Mouse (Mus musculus) olfactory bulb, adult 2 months (tissue): ENCODE measurements around the gene Krt7. TPM values are rescaled to one million over a fixed set of nuclear protein-coding genes. Genes with fewer than 3 reads are reported as not detected.

Source experiments
- H3K27ac ChIP-seq: fragments of 200-500 bp; 2 replicates; pipeline ENCODE4 v1.5.1; 2012; ENCODE audit warnings: low read depth, low read length; ENCODE audit not compliant: insufficient read depth
- H3K4me1 ChIP-seq: fragments of 200-500 bp; 2 replicates; pipeline ENCODE4 v1.6.1; 2012; ENCODE audit warnings: low read length; ENCODE audit not compliant: control insufficient read depth, insufficient read depth
- H3K4me3 ChIP-seq: fragments of 200-500 bp; 2 replicates; pipeline ENCODE4 v1.5.1; 2012; ENCODE audit warnings: mild to moderate bottlenecking, low read depth, low read length, moderate library complexity; ENCODE audit not compliant: insufficient read depth
- CTCF ChIP-seq: fragments of 200-500 bp; IDR thresholded peaks from 2 replicates; pipeline ENCODE4 v1.5.1; 2012; ENCODE audit warnings: low read depth, mild to moderate bottlenecking, low read length, moderate library complexity; ENCODE audit not compliant: insufficient read depth
- POLR2A ChIP-seq: fragments of 200-500 bp; IDR thresholded peaks from 2 replicates; pipeline ENCODE4 v1.6.1; 2012; ENCODE audit warnings: mild to moderate bottlenecking, low read depth, low read length, moderate library complexity; ENCODE audit not compliant: insufficient read depth
- WGBS: fragments of 180-500 bp; shearing (Covaris S2); methylation state at CpG from one replicate; pipeline ENCODE4 v1.1.7; 2018; 5-methylcytosine and 5-hydroxymethylcytosine counted together
- polyA plus RNA-seq: library from polyadenylated mRNA; stranded (reverse); fragments of >200 nt; gene quantifications from 2 replicates; pipeline ENCODE4 v1.2.4, GENCODE M21; 2012; ENCODE audit warnings: low replicate concordance; ENCODE audit not compliant: missing spikeins, insufficient read depth, insufficient read length

Gene Krt7
- polyA plus RNA-seq, 1 experiment: not detected

GRCm38 (mm10) chr15:101414807-101415565, 4.1 kb downstream of the Krt7 start:
- Histone ChIP-seq H3K27ac (no peak overlapping the region), H3K4me1 (peaks cover 3% of the 10 kb centered on the region), H3K4me3 (no peak overlapping the region)
- TF ChIP-seq POLR2A: no peak
- no peak for TF ChIP-seq CTCF
- WGBS: 65% methylated on average over 11 of the region's 11 CpGs

DNA sequence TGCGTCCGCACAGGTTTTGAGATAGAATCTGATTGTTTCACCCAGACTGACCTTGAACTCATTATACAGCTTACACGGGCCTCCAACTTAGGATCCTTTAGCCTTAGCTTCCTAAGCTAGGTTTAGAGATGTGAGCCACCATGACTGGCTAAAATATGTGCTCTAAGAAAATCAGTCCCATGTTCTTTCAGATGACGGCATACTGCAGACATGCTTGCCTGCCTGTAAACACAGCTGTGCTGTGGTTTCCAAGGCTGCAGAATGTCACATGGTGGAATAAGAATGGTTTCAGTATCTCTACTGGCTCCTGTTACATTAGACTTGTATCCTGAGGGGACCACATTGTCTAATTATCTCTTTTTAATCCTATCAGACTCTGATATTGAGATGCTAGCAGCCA, 8.1 kb downstream of the Krt7 start:
- 63% methylated on average over 4 of the region's 4 CpGs for WGBS

DNA sequence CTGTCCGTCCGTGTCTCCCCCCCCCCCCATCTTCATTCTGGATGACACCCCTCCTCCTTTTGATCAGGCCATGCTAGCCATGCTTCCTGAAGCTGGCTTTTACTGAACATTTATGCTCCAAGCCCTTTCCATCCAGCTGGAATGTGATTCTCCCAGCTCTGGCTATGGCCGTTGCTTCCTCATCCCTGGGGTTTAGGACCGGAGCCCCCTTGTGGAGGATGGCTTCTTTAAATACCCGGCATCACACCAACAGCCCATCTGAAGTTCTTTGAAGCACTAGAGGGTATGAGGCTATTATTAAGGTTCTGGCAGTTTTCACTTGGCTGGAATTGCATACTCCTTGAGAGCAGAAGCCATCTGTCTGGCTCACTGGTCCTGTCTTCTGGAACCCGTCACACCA, 10.1 kb downstream of the Krt7 start:
- no peak for TF ChIP-seq CTCF
- no peak for TF ChIP-seq POLR2A
- 53% methylated on average over 6 of the region's 6 CpGs for WGBS
- Histone ChIP-seq H3K4me1 (peaks cover 3% of the 10 kb centered on the region; the same call in 1 of the 2 replicates), H3K27ac (no peak overlapping the region), H3K4me3 (no peak overlapping the region)

More for the DNA sequence above, 8.1 kb downstream of the Krt7 start:
- no peak overlapping the region for H3K4me3 ChIP-seq
- H3K27ac ChIP-seq: no peak overlapping the region
- peaks cover 3% of the 10 kb centered on the region for H3K4me1 ChIP-seq
- TF ChIP-seq CTCF (no peak), POLR2A (no peak)

GRCm38 (mm10) chr15:101424914-101425313, 14.1 kb downstream of the Krt7 start:
- Histone ChIP-seq H3K4me3 (no peak overlapping the region), H3K4me1 (no peaks in the 10 kb centered on the region), H3K27ac (no peak overlapping the region)
- TF ChIP-seq CTCF: no peak
- TF ChIP-seq POLR2A: no peak
- 53% methylated on average over 5 of the region's 5 CpGs for WGBS

- peaks cover 7% of the 10 kb centered on the region for H3K4me1 ChIP-seq
- 88% methylated on average over 7 of the region's 7 CpGs for WGBS
- TF ChIP-seq POLR2A (no peak), CTCF (no peak)
- H3K4me3 ChIP-seq: no peak overlapping the region
- H3K27ac ChIP-seq: no peak overlapping the region
Measured at GRCm38 (mm10) chr15:101436611-101437010, 25.8 kb downstream of the Krt7 start.

GRCm38 (mm10) chr15:101438555-101438954, 27.7 kb downstream of the Krt7 start, which contains the start of gene Krt87:
Gene Krt87, minus strand, starts transcription at chr15:101438804.
- TF ChIP-seq POLR2A (no peak), CTCF (no peak)
- Histone ChIP-seq H3K4me3 (peak within 1 kb of the TSS; percentile 20; the same call in 1 of the 2 replicates), H3K4me1 (peaks cover 7% of the 10 kb centered on the region), H3K27ac (no peak within 1 kb of the TSS)
- WGBS: 3% methylated on average over 34 of the region's 34 CpGs

GRCm38 (mm10) chr15:101440837-101441236, 30.0 kb downstream of the Krt7 start:
- WGBS: 78% methylated on average over 4 of the region's 4 CpGs
- Histone ChIP-seq H3K4me3 (no peak overlapping the region), H3K27ac (no peak overlapping the region), H3K4me1 (peaks cover 7% of the 10 kb centered on the region)
- TF ChIP-seq CTCF (no peak), POLR2A (no peak)

GRCm38 (mm10) chr15:101446572-101446971, 35.7 kb downstream of the Krt7 start:
- H3K27ac ChIP-seq: no peak overlapping the region
- H3K4me1 ChIP-seq: no peaks in the 10 kb centered on the region
- WGBS: 25% methylated on average over 11 of the region's 11 CpGs
- TF ChIP-seq CTCF: no peak
- TF ChIP-seq POLR2A: no peak
- H3K4me3 ChIP-seq: no peak overlapping the region

GRCm38 (mm10) chr15:101447444-101447843, 36.6 kb downstream of the Krt7 start, which contains the start of gene Krt88:
Gene Krt88, plus strand, starts transcription at chr15:101447744.
- no peak for TF ChIP-seq CTCF
- no peak for TF ChIP-seq POLR2A
- H3K4me3 ChIP-seq: no peak within 1 kb of the TSS
- no peak within 1 kb of the TSS for H3K27ac ChIP-seq
- H3K4me1 ChIP-seq: no peaks in the 10 kb centered on the region
- WGBS: 71% methylated on average over 2 of the region's 2 CpGs
